Mouse (Mus musculus) B cell, adult 2 months (primary cell): ENCODE results near the gene Ttc21b.

Source experiments
- DNase-seq, 2 experiments: peaks; one replicate each; pipeline ENCODE4 v3.0.0; 2022

Ttc21b gene

GRCm38 (mm10) chr2:66170721-66171120 is 85.7 kb downstream of the Ttc21b start:
- no peak for DNase-seq

GRCm38 (mm10) chr2:66165025-66165424 is 91.4 kb downstream of the Ttc21b start:
- no peak for DNase-seq

- no peak for DNase-seq
Observed at GRCm38 (mm10) chr2:66158140-66158915, 98.1 kb downstream of the Ttc21b start.

DNA sequence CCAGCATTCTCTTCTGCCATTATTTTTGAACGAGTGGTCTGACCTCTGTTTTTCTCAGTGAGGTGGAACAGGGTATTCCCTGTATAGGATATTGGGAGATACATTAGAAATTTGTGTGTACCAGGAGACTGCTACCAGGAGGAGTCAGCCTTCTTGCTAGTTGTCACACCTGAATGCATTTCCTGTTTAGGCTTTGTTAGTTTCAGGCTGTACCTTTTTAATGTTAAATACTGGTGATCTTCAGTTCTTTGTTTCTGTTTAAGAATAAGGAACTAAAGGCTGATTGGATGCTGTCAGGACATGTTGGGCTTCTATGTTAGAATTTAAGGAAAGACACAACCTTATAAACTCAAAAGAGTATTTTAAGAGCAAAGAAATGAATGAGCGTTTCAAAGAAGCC is 105.0 kb downstream of the Ttc21b start:
- DNase-seq, result no peak

- DNase-seq, result no peak
Observed at GRCm38 (mm10) chr2:66150531-66150930, 105.9 kb downstream of the Ttc21b start.

- no peak for DNase-seq
Observed at GRCm38 (mm10) chr2:66148654-66149230, 107.7 kb downstream of the Ttc21b start.

- DNase-seq, result no peak
Observed at GRCm38 (mm10) chr2:66146473-66146872, 109.9 kb downstream of the Ttc21b start.

GRCm38 (mm10) chr2:66144770-66145169 is 111.6 kb downstream of the Ttc21b start:
- DNase-seq, result no peak

DNA sequence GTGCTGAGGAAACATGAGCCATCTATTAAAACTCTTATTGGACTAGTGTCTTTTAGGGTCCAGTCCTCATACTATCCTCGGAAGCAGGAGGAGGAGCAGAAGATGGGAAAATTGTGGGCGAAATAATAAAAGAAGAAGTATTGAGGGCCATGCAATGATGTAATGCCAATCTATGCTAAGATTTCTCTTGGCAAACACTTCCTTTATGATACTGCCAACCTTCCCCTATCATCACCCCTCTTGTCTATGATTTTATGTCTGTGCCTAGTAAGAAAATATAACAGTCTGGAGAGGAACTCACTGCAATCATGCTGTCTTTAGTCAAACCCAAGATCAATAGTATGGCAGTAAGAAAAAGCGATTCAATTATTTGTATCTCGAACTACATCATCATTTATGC is 113.1 kb downstream of the Ttc21b start:
- DNase-seq, result no peak

DNA sequence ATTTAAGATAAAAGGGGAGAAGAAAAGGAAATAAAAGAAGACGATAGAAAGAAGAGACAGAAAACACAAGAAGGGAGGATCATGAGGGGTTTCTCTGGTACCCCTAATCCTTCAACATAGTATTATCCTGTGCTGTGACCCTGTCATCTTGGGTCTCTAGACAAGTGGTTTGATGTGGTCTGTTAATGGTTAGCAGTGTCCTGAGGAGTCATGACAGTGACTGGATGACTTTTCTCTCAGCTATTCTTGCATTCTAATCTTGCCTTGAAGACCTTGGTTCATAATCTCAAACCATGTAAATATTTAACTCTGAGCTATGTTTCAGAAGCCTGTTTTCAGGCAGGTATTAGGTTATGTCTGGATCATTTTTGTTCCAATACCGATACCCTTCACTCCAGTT is 113.7 kb downstream of the Ttc21b start:
- no peak for DNase-seq

GRCm38 (mm10) chr2:66142268-66142667 is 114.1 kb downstream of the Ttc21b start:
- no peak for DNase-seq

DNA sequence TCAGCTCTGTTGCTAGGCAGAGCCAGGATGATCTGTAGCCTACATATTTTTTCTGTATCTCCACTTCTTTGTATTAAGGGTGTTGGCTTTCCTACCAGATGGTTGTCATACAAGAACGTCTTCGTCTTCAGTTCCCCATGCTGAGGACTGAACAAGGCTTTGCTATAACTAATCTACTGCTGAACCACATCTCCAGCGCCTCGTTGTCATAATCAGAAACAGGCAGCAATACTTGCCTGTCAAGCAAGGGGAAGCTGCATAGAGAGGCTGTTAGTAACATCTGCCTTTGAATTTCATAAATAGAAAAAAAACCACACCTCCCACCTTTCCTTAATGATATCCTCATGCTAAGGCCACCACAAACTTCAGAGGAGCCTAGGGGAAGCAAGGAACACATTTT is 116.2 kb downstream of the Ttc21b start:
- DNase-seq, result no peak
